30 mouse cellular contexts compared by ENCODE assay signal in the genomic region with DNA sequence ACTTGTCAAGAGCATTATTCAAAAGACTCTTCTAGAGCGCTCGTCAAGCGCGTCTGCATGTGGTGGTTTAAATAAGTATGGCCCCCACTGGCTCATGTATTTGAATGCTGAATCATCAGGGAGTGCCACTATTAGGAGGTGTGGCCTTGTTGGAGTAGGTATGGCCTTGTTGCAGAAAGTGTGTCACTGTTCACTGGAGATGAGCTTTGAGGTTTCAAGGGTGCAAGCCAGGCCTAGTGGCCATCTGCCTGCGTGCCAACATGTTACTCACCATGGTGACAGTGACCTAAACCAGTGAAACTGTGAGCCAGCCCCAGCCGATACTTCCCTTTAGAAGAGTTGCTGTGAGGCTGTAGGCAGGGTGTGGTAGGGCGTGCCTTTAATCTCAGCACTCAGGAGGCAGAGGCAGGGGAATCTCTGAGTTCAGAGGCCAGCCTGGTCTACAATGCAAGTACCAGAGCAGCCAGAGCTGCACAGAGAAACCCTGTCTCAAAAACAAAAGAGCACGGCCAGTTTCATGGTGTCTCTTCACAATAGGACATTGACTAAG. TPM values are rescaled to one million over a fixed set of nuclear protein-coding genes. Genes with fewer than 3 reads are reported as not detected.
DNase-seq lines count a peak whose midpoint lies in the region; ATAC-seq and TF ChIP-seq lines count a peak whose summit lies in the region.
"Had no signal": no experiment of that assay in that cellular context is flagged by ENCODE, and none has a peak within 500 bp of the region (broad histone marks: within the 10 kb centered on the region; RNA-seq: fewer than 3 reads in every experiment).

No protein-coding gene starts in this region.

- no peak for TF ChIP-seq POLR2A in CH12.LX (IDR thresholded peaks at IDR 0.05; ENCODE audit: low read depth, low read length)

- H3K79me2 ChIP-seq in CH12.LX (replicated peaks; ENCODE audit: control insufficient read depth, extremely low read depth, insufficient read depth, poor library complexity, severe bottlenecking) = no peaks in the 10 kb centered on the region

- ATAC-seq in granulocyte monocyte progenitor cell, adult 5-6 weeks (replicated peaks; ENCODE audit: poor library complexity, severe bottlenecking) = no peak
- ATAC-seq: midbrain, embryonic 16.5 days had no signal

- 97% methylated on average over 8 of the region's 8 CpGs for WGBS in limb, embryonic 10.5 days

- no peaks in the 10 kb centered on the region for H3K36me3 ChIP-seq in CH12.LX (replicated peaks in 1 of 2; ENCODE audit: control insufficient read depth in 1 of 2, insufficient read depth in 1 of 2, low read length in 1 of 2)
- H3K36me3 ChIP-seq in limb, embryonic 10.5 days = no peaks in the 10 kb centered on the region
- H3K36me3 ChIP-seq: embryonic facial prominence, embryonic 15.5 days; limb, embryonic 15.5 days had no signal

- peaks cover 5% of the 10 kb centered on the region for H3K9me3 ChIP-seq in CH12.LX (replicated peaks; ENCODE audit: low read length)
- no peaks in the 10 kb centered on the region for H3K9me3 ChIP-seq in limb, embryonic 10.5 days (replicated peaks)
- H3K9me3 ChIP-seq: embryonic facial prominence, embryonic 15.5 days; forebrain, embryonic 12.5 days; limb, embryonic 15.5 days; midbrain, embryonic 10.5 days had no signal

- no peak for TF ChIP-seq EP300 in CH12.LX (IDR thresholded peaks at IDR 0.05; ENCODE audit: low read length)

- no peaks in the 10 kb centered on the region for H3K27me3 ChIP-seq in CH12.LX (replicated peaks)
- H3K27me3 ChIP-seq in limb, embryonic 10.5 days (ENCODE audit: low read depth, poor library complexity, severe bottlenecking) = no peaks in the 10 kb centered on the region
- H3K27me3 ChIP-seq: embryonic facial prominence, embryonic 15.5 days; forebrain, embryonic 12.5 days; heart, embryonic 13.5 days; limb, embryonic 15.5 days had no signal

- no peak for TF ChIP-seq CTCF in CH12.LX (conservative IDR thresholded peaks at IDR 0.05 in 1 of 2, IDR thresholded peaks at IDR 0.05 in 1 of 2; ENCODE audit: low read depth in 2 of 2, low read length in 2 of 2)

- TF ChIP-seq RAD21 in CH12.LX (IDR thresholded peaks at IDR 0.05; ENCODE audit: low read depth, low read length) = no peak

- in situ Hi-C loops in CH12.LX (cut with MboI; ENCODE audit: low pct_ligation_motif_present, low pct_unique_long_range_greater_than_20kb, low sequenced_read_pairs) = no loop called here

- no peak overlapping the region for H3K27ac ChIP-seq in CH12.LX (ENCODE audit: insufficient read depth, low read depth)
- no peak overlapping the region for H3K27ac ChIP-seq in limb, embryonic 10.5 days
- H3K27ac ChIP-seq: embryonic facial prominence, embryonic 10.5 days; embryonic facial prominence, embryonic 15.5 days; forebrain, embryonic 12.5 days; heart, embryonic 13.5 days; hindbrain, embryonic 14.5 days; kidney, postnatal 0 days; limb, embryonic 15.5 days; liver, embryonic 14.5 days; midbrain, embryonic 10.5 days had no signal

- dilution Hi-C loops in CH12.LX (cut with MboI; ENCODE audit: extremely low pct_ligation_motif_present, extremely low pct_unique_long_range_greater_than_20kb, low sequenced_read_pairs) = no loop called here

- H3K9ac ChIP-seq in CH12.LX (ENCODE audit: insufficient read depth, low read depth) = no peak overlapping the region
- H3K9ac ChIP-seq: embryonic facial prominence, embryonic 15.5 days; forebrain, embryonic 12.5 days; heart, embryonic 13.5 days; hindbrain, embryonic 14.5 days; limb, embryonic 15.5 days; liver, embryonic 14.5 days; lung, embryonic 14.5 days had no signal

- H3K4me1 ChIP-seq in CH12.LX (ENCODE audit: control insufficient read depth in 1 of 2, insufficient read depth in 2 of 2) = peaks cover 2% of the 10 kb centered on the region in 2 experiments; a peak in 1 of 4 replicates
- H3K4me1 ChIP-seq in limb, embryonic 10.5 days = no peaks in the 10 kb centered on the region
- H3K4me1 ChIP-seq: embryonic facial prominence, embryonic 10.5 days; embryonic facial prominence, embryonic 15.5 days; forebrain, embryonic 12.5 days had no signal

- H3K4me2 ChIP-seq in CH12.LX (ENCODE audit: insufficient read depth, low read depth, poor library complexity, severe bottlenecking) = no peak overlapping the region
- H3K4me2 ChIP-seq: embryonic facial prominence, embryonic 15.5 days; forebrain, embryonic 12.5 days; heart, embryonic 13.5 days; hindbrain, embryonic 14.5 days; limb, embryonic 15.5 days; lung, embryonic 14.5 days had no signal

- no peak overlapping the region for H3K4me3 ChIP-seq in CH12.LX (replicated peaks in 1 of 3; ENCODE audit: low read depth in 2 of 3, low read length in 2 of 3, poor library complexity in 1 of 3)
- no peak overlapping the region for H3K4me3 ChIP-seq in limb, embryonic 10.5 days
- H3K4me3 ChIP-seq: embryonic facial prominence, embryonic 10.5 days; embryonic facial prominence, embryonic 15.5 days; forebrain, embryonic 12.5 days; heart, embryonic 13.5 days; limb, embryonic 15.5 days; midbrain, embryonic 10.5 days had no signal

- DNase-seq in 3T3-L1 (ENCODE audit: low read depth, low spot score) (peak; percentile 4), CH12.LX (ENCODE audit: extremely low read depth) (peak; percentile 15), ZHBTc4 (ENCODE audit: low read depth, low spot score) (peak; percentile 74)
- DNase-seq in adrenal gland, postnatal 25 days = peak; percentile 59
- no peak for DNase-seq in limb, embryonic 10.5 days (ENCODE audit: low spot score)
- DNase-seq in ovary, postnatal 36 days (ENCODE audit: low spot score) = no peak
- DNase-seq: cerebellum, adult 8-10 months; cerebellum, postnatal 25 days; gastrocnemius, postnatal 25 days; heart, postnatal 10 days; kidney, adult 18-20 months; layer of hippocampus, postnatal 36 days; left cerebral cortex, postnatal 4 days; lung, embryonic 14.5 days; lung, postnatal 14 days; right cerebral cortex, adult 18-20 months; spleen, adult 18-20 months; thymus, adult 18-20 months; thymus, postnatal 4 days had no signal

TF ChIP-seq in CH12.LX, 34 proteins besides CTCF, POLR2A, EP300 and RAD21:
- TF ChIP-seq ZC3H11A (IDR thresholded peaks at IDR 0.05; ENCODE audit: low read depth, low read length) = no peak
- TF ChIP-seq GABPA (IDR thresholded peaks at IDR 0.05; ENCODE audit: insufficient replicate concordance, low read depth, low read length) = no peak
- no peak for TF ChIP-seq MAZ (IDR thresholded peaks at IDR 0.05; ENCODE audit: low read depth, low read length)
- no peak for TF ChIP-seq PAX5 (IDR thresholded peaks at IDR 0.05; ENCODE audit: low read length)

RNA-seq across cellular contexts. Expression of gene 9430038I01Rik, which starts 13.1 kb away (rescaled TPM):
- total RNA-seq in CH12.LX (2012; rRNA removed) = 7.4 and 10.3 TPM in 2 replicates
- total RNA-seq in CH12.LX (2014; rRNA removed) = 11.6 and 14.0 TPM in 2 replicates
- 9.8 and 14.6 TPM in 2 replicates for polyA plus RNA-seq in CH12.LX (2012; ENCODE audit: insufficient read length, low read depth)
- 12.3 and 13.8 TPM in 2 replicates for total RNA-seq in adrenal gland, postnatal 25 days (2021)
- polyA plus RNA-seq in limb, embryonic 10.5 days (2016; fragmentation: Nextera tagmentation; extraction: Ambion mirVana) = 22.2 and 24.9 TPM in 2 replicates
- 8.6 and 11.3 TPM in 2 replicates for total RNA-seq in granulocyte monocyte progenitor cell, adult 5-6 weeks (2014; fragmentation: Nextera tagmentation)
- total RNA-seq in granulocyte monocyte progenitor cell, adult 5-6 weeks (2017) = 15.9 and 16.2 TPM in 2 replicates

RNA-seq across cellular contexts. Expression of gene Glrx3, which starts 40.0 kb away (rescaled TPM):
- 182 and 196 TPM in 2 replicates for total RNA-seq in CH12.LX (2012; rRNA removed)
- 347 and 372 TPM in 2 replicates for total RNA-seq in CH12.LX (2014; rRNA removed)
- 243 and 279 TPM in 2 replicates for polyA plus RNA-seq in CH12.LX (2012; ENCODE audit: insufficient read length, low read depth)
- total RNA-seq in adrenal gland, postnatal 25 days (2021) = 95.6 and 109 TPM in 2 replicates
- polyA plus RNA-seq in limb, embryonic 10.5 days (2016; fragmentation: Nextera tagmentation; extraction: Ambion mirVana) = 286 and 318 TPM in 2 replicates
- 116 and 124 TPM in 2 replicates for total RNA-seq in granulocyte monocyte progenitor cell, adult 5-6 weeks (2014; fragmentation: Nextera tagmentation)
- 181 and 185 TPM in 2 replicates for total RNA-seq in granulocyte monocyte progenitor cell, adult 5-6 weeks (2017)

Comparison
In these comparisons a context has a peak if more than half of its experiments do, and no peak if none do; other contexts are left out.
1. DNase-seq: peak in 3T3-L1 (single experiment), CH12.LX (single experiment), ZHBTc4 (single experiment) and adrenal gland, postnatal 25 days (single experiment); none in limb, embryonic 10.5 days (single experiment) and ovary, postnatal 36 days (single experiment).